Mouse (Mus musculus): Measurements from ENCODE around the gene Ttc30a1.

The Ttc30a1 gene

DNA sequence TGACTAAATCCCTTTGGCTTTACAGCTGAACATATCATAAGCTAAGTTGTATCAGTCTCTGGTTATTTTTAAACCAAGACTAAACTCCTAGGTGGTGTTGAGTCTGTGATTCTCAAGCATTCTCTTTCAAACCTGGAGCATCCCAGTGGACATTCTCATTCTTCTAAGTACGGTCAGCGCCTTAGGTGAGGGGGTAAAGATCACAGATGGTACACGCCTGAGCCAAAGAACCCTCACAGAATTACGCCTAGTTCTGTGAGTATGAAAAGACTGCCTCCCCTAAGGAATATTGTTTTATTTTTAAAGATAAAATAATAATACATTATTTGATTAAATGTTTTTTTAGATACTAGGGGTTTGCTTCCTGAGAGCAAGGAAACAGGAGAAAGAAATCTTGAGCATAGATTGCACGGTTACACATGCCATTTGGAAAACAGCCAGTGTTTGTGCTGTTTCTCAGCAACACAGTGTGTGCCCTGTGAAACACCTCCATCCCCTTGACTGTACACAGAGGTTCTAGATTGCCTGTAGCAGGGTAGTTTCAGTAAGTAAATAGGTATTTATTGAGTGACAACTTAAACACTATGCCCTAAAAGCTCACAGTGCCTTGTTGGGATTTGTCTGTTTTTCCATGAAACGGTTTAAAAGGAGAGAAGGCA, 51.9 kb downstream of the Ttc30a1 start:
- DNase-seq: no peak

DNA sequence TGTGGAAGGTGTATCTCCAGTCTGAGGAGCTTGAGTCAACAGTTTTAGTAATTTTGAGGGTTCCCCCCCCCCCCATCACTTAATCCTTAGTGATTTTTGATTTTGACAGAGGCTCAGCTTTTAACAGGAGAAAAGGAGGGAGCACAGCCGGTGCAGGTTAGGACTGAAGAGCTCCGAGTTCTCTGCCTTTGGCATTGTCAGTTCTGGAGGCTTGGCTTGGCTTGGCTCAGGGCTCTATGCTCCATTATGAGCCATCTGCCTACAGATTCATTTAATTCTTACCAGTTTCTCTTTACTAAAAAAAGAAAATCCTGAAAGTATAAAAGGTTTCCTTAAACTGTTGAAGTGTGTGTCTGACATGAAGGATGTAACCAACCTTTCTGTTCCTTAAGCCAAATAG, 52.6 kb downstream of the Ttc30a1 start:
- peak; percentile 69 for DNase-seq

Data from cerebellum, adult 9-11 months (tissue).